ENCODE assay signal across 9 mouse cellular contexts in genomic region chr9:94670704-94671103, GRCm38 (mm10). TPM values are rescaled to one million over a fixed set of nuclear protein-coding genes. Genes with fewer than 3 reads are reported as not detected.
DNase-seq lines count a peak whose midpoint lies in the region; ATAC-seq and TF ChIP-seq lines count a peak whose summit lies in the region.
"Had no signal": no experiment of that assay in that cellular context is flagged by ENCODE, and none has a peak within 500 bp of the region (broad histone marks: within the 10 kb centered on the region; RNA-seq: fewer than 3 reads in every experiment).

No protein-coding gene starts in this region.

- H3K4me3 ChIP-seq in heart, embryonic 12.5 days, result peak overlapping the region; percentile 54; the same call in 1 of the 2 replicates
- peak overlapping the region; percentile 67 for H3K4me3 ChIP-seq in bone marrow macrophage, adult 2 months (ENCODE audit: insufficient read depth, low read length)
- peak overlapping the region; percentile 41 for H3K4me3 ChIP-seq in hindbrain, embryonic 14.5 days (replicated peaks; ENCODE audit: low read length)
- peak overlapping the region; percentile 55 for H3K4me3 ChIP-seq in midbrain, embryonic 10.5 days

- H3K4me2 ChIP-seq in heart, embryonic 12.5 days, result peak overlapping the region; percentile 75
- peak overlapping the region; percentile 66 for H3K4me2 ChIP-seq in hindbrain, embryonic 14.5 days (replicated peaks)

- no peak for DNase-seq in heart, postnatal 4 days
- no peak for DNase-seq in hindbrain, embryonic 14.5 days (ENCODE audit: low spot score)
- DNase-seq in midbrain, embryonic 10.5 days (ENCODE audit: low spot score), result no peak
- no peak for DNase-seq in right cerebral cortex, postnatal 4 days
- DNase-seq in cerebellum, postnatal 36 days, result no peak
- no peak for DNase-seq in B cell, adult 2 months
- DNase-seq: right cerebral cortex, postnatal 14 days had no signal

- no peaks in the 10 kb centered on the region for H3K36me3 ChIP-seq in heart, embryonic 12.5 days
- H3K36me3 ChIP-seq in hindbrain, embryonic 14.5 days (replicated peaks; ENCODE audit: control insufficient read depth, insufficient read depth), result no peaks in the 10 kb centered on the region
- no peaks in the 10 kb centered on the region for H3K36me3 ChIP-seq in midbrain, embryonic 10.5 days

- ATAC-seq in heart, embryonic 12.5 days (ENCODE audit: insufficient number of reproducible peaks, low FRiP score), result no peak
- ATAC-seq in hindbrain, embryonic 14.5 days (ENCODE audit: low FRiP score), result no peak

- no peak for TF ChIP-seq POLR2A in bone marrow macrophage, adult 2 months (IDR thresholded peaks at IDR 0.05; ENCODE audit: borderline replicate concordance, low read depth, low read length)

- TF ChIP-seq CTCF in bone marrow macrophage, adult 2 months (IDR thresholded peaks at IDR 0.05; ENCODE audit: low read depth, low read length), result no peak

- H3K9ac ChIP-seq in heart, embryonic 12.5 days, result no peak overlapping the region
- H3K9ac ChIP-seq in hindbrain, embryonic 14.5 days, result peak overlapping the region; percentile 69; the same call in 1 of the 2 replicates

- peaks cover 9% of the 10 kb centered on the region for H3K4me1 ChIP-seq in heart, embryonic 12.5 days (replicated peaks)
- peaks cover 25% of the 10 kb centered on the region for H3K4me1 ChIP-seq in bone marrow macrophage, adult 2 months (ENCODE audit: control insufficient read depth, insufficient read depth, low read length)
- no peaks in the 10 kb centered on the region for H3K4me1 ChIP-seq in hindbrain, embryonic 14.5 days (replicated peaks; ENCODE audit: control insufficient read depth, insufficient read depth, low read length)
- H3K4me1 ChIP-seq in midbrain, embryonic 10.5 days, result peaks cover 18% of the 10 kb centered on the region

- no peaks in the 10 kb centered on the region for H3K9me3 ChIP-seq in heart, embryonic 12.5 days (replicated peaks)
- no peaks in the 10 kb centered on the region for H3K9me3 ChIP-seq in hindbrain, embryonic 14.5 days (ENCODE audit: control insufficient read depth, low read length)
- no peaks in the 10 kb centered on the region for H3K9me3 ChIP-seq in midbrain, embryonic 10.5 days (replicated peaks)

- no peaks in the 10 kb centered on the region for H3K27me3 ChIP-seq in heart, embryonic 12.5 days (replicated peaks)
- no peaks in the 10 kb centered on the region for H3K27me3 ChIP-seq in hindbrain, embryonic 14.5 days (ENCODE audit: control insufficient read depth, insufficient read depth, low read length)
- peaks cover 4% of the 10 kb centered on the region; the same call in 1 of the 2 replicates for H3K27me3 ChIP-seq in midbrain, embryonic 10.5 days (ENCODE audit: low read depth, poor library complexity, severe bottlenecking)

- no peak overlapping the region; the same call in 1 of the 2 replicates for H3K27ac ChIP-seq in heart, embryonic 12.5 days (ENCODE audit: poor library complexity, severe bottlenecking)
- H3K27ac ChIP-seq in bone marrow macrophage, adult 2 months (ENCODE audit: insufficient read depth, low read depth, low read length), result 0 out of 2 replicates have a peak overlapping the region, but pooled peaks have one; percentile 80
- H3K27ac ChIP-seq in hindbrain, embryonic 14.5 days, result no peak overlapping the region
- H3K27ac ChIP-seq in midbrain, embryonic 10.5 days (replicated peaks), result peak overlapping the region; percentile 52; the same call in 1 of the 2 replicates

RNA-seq across cellular contexts. Expression of gene Slc9a9, which starts 1.0 kb away (rescaled TPM):
- 3.9 and 4.0 TPM in 2 replicates for polyA plus RNA-seq in heart, embryonic 12.5 days (2016; fragmentation: Nextera tagmentation; extraction: Ambion mirVana)
- total RNA-seq in heart, postnatal 4 days (2021), result 1 to 10 TPM; 2.6 to 2.7 TPM
- polyA plus RNA-seq in bone marrow macrophage, adult 2 months (2012; ENCODE audit: insufficient read depth, insufficient read length, missing spikeins), result 115 and 127 TPM in 2 replicates
- 6.3 and 6.4 TPM in 2 replicates for polyA plus RNA-seq in hindbrain, embryonic 14.5 days (2014; fragmentation: Nextera tagmentation; extraction: Ambion mirVana)
- polyA plus RNA-seq in midbrain, embryonic 10.5 days (2016; fragmentation: Nextera tagmentation; extraction: Ambion mirVana), result 1.9 and 2.3 TPM in 2 replicates

Comparison
In these comparisons a context has a peak if more than half of its experiments do, and no peak if none do; other contexts are left out.
1. H3K27ac ChIP-seq: peak in bone marrow macrophage, adult 2 months (single experiment) and midbrain, embryonic 10.5 days (single experiment); none in heart, embryonic 12.5 days (single experiment) and hindbrain, embryonic 14.5 days (single experiment).
2. RNA of gene Slc9a9, which starts 1.0 kb away (polyA plus RNA-seq): 115 to 127 TPM in bone marrow macrophage, adult 2 months; 6.3 to 6.4 TPM in hindbrain, embryonic 14.5 days, 3.9 to 4.0 TPM in heart, embryonic 12.5 days and 1.9 to 2.3 TPM in midbrain, embryonic 10.5 days; every median in the first group is over 10 times any median in the second.
3. Peak in every context shown above with its lines, with median percentiles within 50 percentile points of each other: H3K4me3 ChIP-seq.